Mouse (Mus musculus): ENCODE measurements at regions not wholly inside any gene's neighbourhood (a gene's known extent, or its start where the extent isn't known, plus 50 kb on each side); places are given as distances from the start of the nearest gene placed in this dataset.

- H3K4me2 ChIP-seq (ENCODE audit: low read depth, low read length, poor library complexity, severe bottlenecking): no peak overlapping the region
- no peaks in the 10 kb centered on the region for H3K36me3 ChIP-seq (ENCODE audit: insufficient read depth, low read length)
- no peaks in the 10 kb centered on the region for H3K4me1 ChIP-seq (ENCODE audit: insufficient read depth, low read length)
- DNase-seq (ENCODE audit: low spot score) (peak; percentile 26), ATAC-seq (ENCODE audit: low FRiP score) (no peak)
- no peaks in the 10 kb centered on the region for H3K27me3 ChIP-seq (ENCODE audit: insufficient read depth, low read length)
- H3K4me3 ChIP-seq (ENCODE audit: low read depth, low read length): no peak overlapping the region
- TF ChIP-seq CTCF (IDR thresholded peaks at IDR 0.05): no peak
- H3K27ac ChIP-seq (ENCODE audit: low read depth, low read length): no peak overlapping the region
- H3K9me3 ChIP-seq (ENCODE audit: low read length): no peaks in the 10 kb centered on the region
- WGBS: 76% methylated on average over 3 of the region's 3 CpGs
- no peak overlapping the region for H3K9ac ChIP-seq (replicated peaks; ENCODE audit: low read length, poor library complexity, severe bottlenecking)
Measured at GRCm38 (mm10) chr9:68231131-68231530, 390.9 kb downstream of the Vps13c start.

GRCm38 (mm10) chr9:68234979-68235649 lies 394.9 kb downstream of the Vps13c start:
- no peaks in the 10 kb centered on the region for H3K27me3 ChIP-seq (ENCODE audit: insufficient read depth, low read length)

DNA sequence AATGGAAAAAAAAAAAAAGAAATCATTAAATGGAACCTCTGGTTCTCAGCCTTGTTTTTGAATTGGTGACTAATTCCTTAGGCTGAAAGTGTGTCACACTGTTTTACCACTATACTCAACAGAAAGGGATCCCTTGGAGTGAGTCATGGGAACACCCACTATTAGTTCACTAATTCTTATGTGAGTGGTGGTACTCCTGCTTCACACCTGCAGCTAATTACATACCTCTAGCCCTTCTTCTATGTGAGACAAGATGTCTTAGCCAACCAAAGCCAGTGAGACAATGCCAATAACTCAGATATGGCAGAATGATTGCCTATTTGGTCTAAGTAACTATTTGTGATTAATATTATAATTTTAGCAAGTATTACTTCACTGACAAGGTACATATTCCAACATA lies 398.9 kb downstream of the Vps13c start:
- no peak overlapping the region for H3K9ac ChIP-seq (replicated peaks; ENCODE audit: low read length, poor library complexity, severe bottlenecking)
- ATAC-seq (ENCODE audit: low FRiP score) (no peak), DNase-seq (ENCODE audit: low spot score) (no peak)
- H3K9me3 ChIP-seq (ENCODE audit: low read length): no peaks in the 10 kb centered on the region
- no peaks in the 10 kb centered on the region for H3K36me3 ChIP-seq (ENCODE audit: insufficient read depth, low read length)
- H3K4me1 ChIP-seq (ENCODE audit: insufficient read depth, low read length): no peaks in the 10 kb centered on the region
- no peaks in the 10 kb centered on the region for H3K27me3 ChIP-seq (ENCODE audit: insufficient read depth, low read length)
- no peak overlapping the region for H3K4me2 ChIP-seq (ENCODE audit: low read depth, low read length, poor library complexity, severe bottlenecking)
- H3K4me3 ChIP-seq (ENCODE audit: low read depth, low read length): no peak overlapping the region
- H3K27ac ChIP-seq (ENCODE audit: low read depth, low read length): no peak overlapping the region
- TF ChIP-seq CTCF (IDR thresholded peaks at IDR 0.05): no peak

More at GRCm38 (mm10) chr9:68234979-68235649, 394.9 kb downstream of the Vps13c start:
- Histone ChIP-seq H3K4me3 (ENCODE audit: low read depth, low read length) (no peak overlapping the region), H3K9ac (replicated peaks; ENCODE audit: low read length, poor library complexity, severe bottlenecking) (no peak overlapping the region), H3K4me2 (ENCODE audit: low read depth, low read length, poor library complexity, severe bottlenecking) (no peak overlapping the region), H3K27ac (ENCODE audit: low read depth, low read length) (no peak overlapping the region), H3K36me3 (ENCODE audit: insufficient read depth, low read length) (no peaks in the 10 kb centered on the region), H3K4me1 (ENCODE audit: insufficient read depth, low read length) (no peaks in the 10 kb centered on the region), H3K9me3 (ENCODE audit: low read length) (no peaks in the 10 kb centered on the region)
- no peak for TF ChIP-seq CTCF (IDR thresholded peaks at IDR 0.05)
- WGBS: 45% methylated on average over 12 of the region's 12 CpGs
- no peak for DNase-seq (ENCODE audit: low spot score)
- ATAC-seq (ENCODE audit: low FRiP score): no peak

GRCm38 (mm10) chr9:68239551-68239950 lies 399.4 kb downstream of the Vps13c start:
- no peaks in the 10 kb centered on the region for H3K36me3 ChIP-seq (ENCODE audit: insufficient read depth, low read length)
- no peak overlapping the region for H3K27ac ChIP-seq (ENCODE audit: low read depth, low read length)
- H3K4me2 ChIP-seq (ENCODE audit: low read depth, low read length, poor library complexity, severe bottlenecking): no peak overlapping the region
- H3K27me3 ChIP-seq (ENCODE audit: insufficient read depth, low read length): no peaks in the 10 kb centered on the region
- ATAC-seq (ENCODE audit: low FRiP score) (no peak), DNase-seq (ENCODE audit: low spot score) (peak; percentile 34)
- H3K4me1 ChIP-seq (ENCODE audit: insufficient read depth, low read length): no peaks in the 10 kb centered on the region
- H3K4me3 ChIP-seq (ENCODE audit: low read depth, low read length): no peak overlapping the region
- WGBS: 85% methylated on average over 5 of the region's 5 CpGs
- no peak overlapping the region for H3K9ac ChIP-seq (replicated peaks; ENCODE audit: low read length, poor library complexity, severe bottlenecking)
- no peak for TF ChIP-seq CTCF (IDR thresholded peaks at IDR 0.05)
- no peaks in the 10 kb centered on the region for H3K9me3 ChIP-seq (ENCODE audit: low read length)

- DNase-seq (ENCODE audit: low spot score) (no peak), ATAC-seq (ENCODE audit: low FRiP score) (no peak)
- Histone ChIP-seq H3K36me3 (ENCODE audit: insufficient read depth, low read length) (no peaks in the 10 kb centered on the region), H3K27ac (ENCODE audit: low read depth, low read length) (no peak overlapping the region), H3K9me3 (ENCODE audit: low read length) (no peaks in the 10 kb centered on the region), H3K4me1 (ENCODE audit: insufficient read depth, low read length) (no peaks in the 10 kb centered on the region), H3K27me3 (ENCODE audit: insufficient read depth, low read length) (no peaks in the 10 kb centered on the region), H3K4me3 (ENCODE audit: low read depth, low read length) (no peak overlapping the region), H3K4me2 (ENCODE audit: low read depth, low read length, poor library complexity, severe bottlenecking) (no peak overlapping the region), H3K9ac (replicated peaks; ENCODE audit: low read length, poor library complexity, severe bottlenecking) (no peak overlapping the region)
- WGBS: 87% methylated on average over 16 of the region's 16 CpGs
- no peak for TF ChIP-seq CTCF (IDR thresholded peaks at IDR 0.05)
Measured at GRCm38 (mm10) chr9:68250011-68250410, 403.6 kb upstream of the Rora start.

DNA sequence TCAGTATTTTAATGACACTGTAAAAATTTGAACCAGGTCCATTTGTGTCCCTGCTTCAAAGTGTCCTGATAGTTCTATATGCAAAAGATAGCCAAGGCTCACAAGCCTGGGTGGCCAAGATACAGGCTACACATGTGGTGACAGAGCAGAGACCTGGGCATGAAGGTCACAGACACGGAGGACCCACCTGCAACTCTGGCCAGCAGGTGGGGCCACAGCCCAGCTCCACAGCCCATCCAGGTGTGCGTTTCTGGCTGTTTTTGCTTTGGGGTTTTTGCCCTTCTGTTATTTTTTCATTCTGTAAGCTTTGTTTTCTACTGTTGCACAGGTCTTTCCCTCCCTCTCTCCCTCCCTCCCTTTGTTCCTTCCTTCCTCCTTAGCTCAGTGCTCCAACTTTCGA lies 399.4 kb upstream of the Rora start:
- Histone ChIP-seq H3K4me1 (ENCODE audit: insufficient read depth, low read length) (no peaks in the 10 kb centered on the region), H3K9me3 (ENCODE audit: low read length) (no peaks in the 10 kb centered on the region), H3K9ac (replicated peaks; ENCODE audit: low read length, poor library complexity, severe bottlenecking) (no peak overlapping the region), H3K36me3 (ENCODE audit: insufficient read depth, low read length) (no peaks in the 10 kb centered on the region), H3K4me3 (ENCODE audit: low read depth, low read length) (no peak overlapping the region), H3K27ac (ENCODE audit: low read depth, low read length) (no peak overlapping the region), H3K27me3 (ENCODE audit: insufficient read depth, low read length) (no peaks in the 10 kb centered on the region), H3K4me2 (ENCODE audit: low read depth, low read length, poor library complexity, severe bottlenecking) (no peak overlapping the region)
- ATAC-seq (ENCODE audit: low FRiP score) (no peak), DNase-seq (ENCODE audit: low spot score) (no peak)
- TF ChIP-seq CTCF (IDR thresholded peaks at IDR 0.05): peak; percentile 64
- 66% methylated on average over 3 of the region's 3 CpGs for WGBS

Data from midbrain, postnatal 0 days (tissue).